Mouse (Mus musculus) bone marrow macrophage, adult 2 months (primary cell): ENCODE measurements at regions not wholly inside any gene's neighbourhood (a gene's known extent, or its start where the extent isn't known, plus 50 kb on each side); places are given as distances from the start of the nearest gene placed in this dataset.

Source experiments
- CTCF ChIP-seq: IDR thresholded peaks from 2 replicates; pipeline ENCODE4 v1.5.1; 2012; ENCODE audit warnings: low read depth, mild to moderate bottlenecking, low read length, moderate library complexity
- POLR2A ChIP-seq: IDR thresholded peaks from 2 replicates; pipeline ENCODE4 v1.6.1; 2012; ENCODE audit warnings: mild to moderate bottlenecking, low read depth, low read length, borderline replicate concordance

- TF ChIP-seq CTCF (no peak), POLR2A (no peak)
These were observed 262.9 kb upstream of the Nt5e start for GRCm38 (mm10) chr9:88063973-88064676.
